Mouse (Mus musculus) frontal cortex, postnatal 36 days (tissue): ENCODE results near the gene Gm10203.
"Not testable (repeated sequence)": the region's sequence is repeated elsewhere in the genome, so short reads cannot be mapped to it uniquely, and the experiment has no call there.

Experiments used
- DNase-seq, 2 experiments: peaks; one replicate each; pipeline ENCODE4 v3.0.0; 2022; ENCODE audit warnings: low spot score in 2 of 2

Gm10203 gene

GRCm38 (mm10) chr6:149129870-149130269, at the start of gene Gm10203:
TSS of gene Gm10203 (plus strand) at chr6:149130170.
- not testable (repeated sequence) for DNase-seq

DNA sequence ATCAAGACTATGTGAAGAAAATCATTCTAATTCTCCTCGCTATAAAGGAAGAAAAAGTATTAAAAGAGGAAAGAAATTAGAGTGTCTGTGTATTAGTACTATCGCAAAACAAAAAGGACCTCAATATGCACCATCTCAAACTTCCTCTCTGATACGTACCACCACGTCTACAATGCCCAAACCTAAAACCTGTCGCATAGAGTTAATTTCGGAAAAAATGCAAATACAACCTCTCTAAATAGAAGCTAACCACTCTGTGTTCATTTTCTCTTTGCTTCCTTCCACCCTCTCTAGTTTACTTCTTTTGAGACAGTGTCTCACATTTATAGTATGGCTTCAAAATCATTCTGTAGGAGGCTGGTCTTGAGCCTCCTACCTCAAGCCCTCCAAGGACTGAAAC, 37.6 kb upstream of the Gm10203 start:
- DNase-seq: no peak

- no peak for DNase-seq
These were observed 36.5 kb upstream of the Gm10203 start for GRCm38 (mm10) chr6:149093465-149093864.

DNA sequence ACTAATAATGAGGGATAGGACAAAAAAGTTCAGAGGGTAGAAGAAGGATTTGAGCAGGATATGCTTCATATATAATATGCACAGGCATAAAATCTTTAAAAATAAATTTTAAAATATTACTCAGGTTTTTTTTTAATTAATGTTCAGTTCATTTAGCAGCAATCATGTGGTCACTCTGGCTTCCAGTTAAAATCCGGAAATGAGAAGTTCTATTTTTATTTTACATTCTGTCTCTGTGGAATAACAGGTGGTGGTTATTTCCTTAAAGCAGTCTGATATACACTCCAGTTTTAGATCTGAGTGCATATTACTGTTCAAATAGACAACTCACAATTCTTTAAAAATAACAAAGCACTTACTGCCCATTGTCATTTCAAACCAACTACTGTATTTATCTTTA, 35.4 kb upstream of the Gm10203 start:
- no peak for DNase-seq

- DNase-seq: no peak
These were observed 34.6 kb upstream of the Gm10203 start for GRCm38 (mm10) chr6:149095389-149095788.

GRCm38 (mm10) chr6:149096233-149096632, 33.7 kb upstream of the Gm10203 start:
- no peak for DNase-seq

DNA sequence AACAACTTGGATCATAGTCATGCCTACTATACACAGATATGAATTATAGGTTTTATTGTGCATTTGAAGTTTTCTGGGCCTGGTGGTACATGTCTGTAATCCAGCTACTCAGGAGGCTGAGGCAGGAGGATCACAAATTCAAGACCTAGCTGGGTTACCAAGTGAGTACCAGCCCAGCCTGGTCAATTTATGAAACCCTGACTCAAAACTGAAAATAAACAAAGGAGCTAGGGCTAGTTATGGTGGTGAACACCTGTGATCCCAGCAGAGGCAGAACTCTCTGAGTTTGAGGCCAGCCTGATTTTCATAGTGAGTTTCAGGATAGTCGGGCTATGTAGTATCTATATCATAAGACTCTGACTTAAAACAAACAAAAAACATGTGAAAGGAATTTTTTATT, 32.7 kb upstream of the Gm10203 start:
- DNase-seq: no peak

- no peak for DNase-seq
These were observed 31.0 kb upstream of the Gm10203 start for GRCm38 (mm10) chr6:149098993-149099392.

GRCm38 (mm10) chr6:149100174-149101075, 29.5 kb upstream of the Gm10203 start:
- peak; percentile 69 to 72 for DNase-seq

- peak; percentile 81 to 88 for DNase-seq
These were observed 28.7 kb upstream of the Gm10203 start, which contains the start of gene Dennd5b for GRCm38 (mm10) chr6:149101076-149101942. TSS of gene Dennd5b (minus strand) at chr6:149101680.

- DNase-seq: no peak
These were observed 28.1 kb upstream of the Gm10203 start for GRCm38 (mm10) chr6:149101943-149102243.

GRCm38 (mm10) chr6:149103451-149103850, 26.5 kb upstream of the Gm10203 start:
- DNase-seq: no peak

DNA sequence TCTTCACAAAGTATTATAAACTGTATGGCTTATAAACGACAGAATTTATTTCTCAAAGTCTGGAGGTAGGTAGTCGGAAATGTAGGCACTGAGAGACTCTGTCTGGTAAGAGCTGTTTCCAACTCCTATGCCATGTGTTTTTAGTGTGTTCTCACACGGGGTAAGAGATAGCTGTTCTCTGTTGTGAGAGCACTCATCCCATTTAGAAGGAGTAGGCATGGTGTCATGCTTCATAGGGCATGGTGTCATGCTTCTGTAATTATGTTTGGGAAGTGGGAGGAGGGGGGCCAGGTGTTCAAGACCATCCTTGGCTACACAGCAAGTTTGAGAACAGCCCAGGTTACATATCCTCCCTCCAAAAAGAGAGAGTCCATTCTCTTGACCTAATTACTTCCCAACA, 22.4 kb upstream of the Gm10203 start:
- DNase-seq: no peak

DNA sequence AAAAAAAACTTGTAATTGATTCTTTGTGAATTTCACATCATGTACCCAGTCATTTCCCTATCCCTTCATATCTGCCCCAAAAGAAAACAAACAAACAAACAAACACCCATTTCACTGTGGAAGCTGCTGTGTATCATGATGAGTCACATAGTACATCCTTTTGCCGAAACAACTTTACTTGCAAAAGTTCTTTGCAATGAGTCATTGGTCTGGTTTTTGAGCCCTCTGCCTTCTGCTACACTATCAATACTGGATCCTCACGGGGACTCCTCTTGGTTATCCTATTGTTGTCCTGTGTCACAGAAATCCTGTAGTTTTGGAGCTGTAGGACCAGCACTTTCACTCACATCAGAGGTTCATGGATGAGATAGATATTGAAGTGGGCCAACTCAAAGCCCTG, 21.1 kb upstream of the Gm10203 start:
- DNase-seq: no peak

- no peak for DNase-seq
These were observed 13.0 kb upstream of the Gm10203 start for GRCm38 (mm10) chr6:149116992-149117391.

GRCm38 (mm10) chr6:149118935-149119334, 11.0 kb upstream of the Gm10203 start:
- DNase-seq: no peak

GRCm38 (mm10) chr6:149119853-149120252, 10.1 kb upstream of the Gm10203 start:
- DNase-seq: peak; percentile 31 to 79

DNA sequence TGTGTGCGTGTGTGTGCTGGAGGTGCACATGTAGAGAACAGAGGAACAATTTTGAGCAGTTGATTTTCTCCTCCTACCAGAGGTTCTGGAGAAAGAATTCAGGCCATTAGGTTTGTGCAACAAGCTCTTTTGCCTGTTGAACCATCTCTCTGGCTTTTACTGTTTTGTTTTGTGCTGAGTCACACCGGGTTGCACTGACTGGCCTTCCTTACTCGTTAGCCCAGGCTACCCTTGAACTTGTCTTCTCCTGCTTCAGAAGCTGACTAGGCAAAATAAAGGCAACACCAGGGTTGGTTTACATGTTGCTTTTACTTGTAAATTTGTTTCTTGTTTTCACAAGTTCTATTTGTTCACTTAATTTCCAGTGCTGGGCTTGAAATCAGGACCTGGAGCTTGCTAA, 6.9 kb upstream of the Gm10203 start:
- no peak for DNase-seq

GRCm38 (mm10) chr6:149126675-149127074, 3.3 kb upstream of the Gm10203 start:
- peak in 1 of 2 experiments; percentile 16 for DNase-seq

- DNase-seq: no peak
These were observed 1.1 kb downstream of the Gm10203 start for GRCm38 (mm10) chr6:149131111-149131510.

DNA sequence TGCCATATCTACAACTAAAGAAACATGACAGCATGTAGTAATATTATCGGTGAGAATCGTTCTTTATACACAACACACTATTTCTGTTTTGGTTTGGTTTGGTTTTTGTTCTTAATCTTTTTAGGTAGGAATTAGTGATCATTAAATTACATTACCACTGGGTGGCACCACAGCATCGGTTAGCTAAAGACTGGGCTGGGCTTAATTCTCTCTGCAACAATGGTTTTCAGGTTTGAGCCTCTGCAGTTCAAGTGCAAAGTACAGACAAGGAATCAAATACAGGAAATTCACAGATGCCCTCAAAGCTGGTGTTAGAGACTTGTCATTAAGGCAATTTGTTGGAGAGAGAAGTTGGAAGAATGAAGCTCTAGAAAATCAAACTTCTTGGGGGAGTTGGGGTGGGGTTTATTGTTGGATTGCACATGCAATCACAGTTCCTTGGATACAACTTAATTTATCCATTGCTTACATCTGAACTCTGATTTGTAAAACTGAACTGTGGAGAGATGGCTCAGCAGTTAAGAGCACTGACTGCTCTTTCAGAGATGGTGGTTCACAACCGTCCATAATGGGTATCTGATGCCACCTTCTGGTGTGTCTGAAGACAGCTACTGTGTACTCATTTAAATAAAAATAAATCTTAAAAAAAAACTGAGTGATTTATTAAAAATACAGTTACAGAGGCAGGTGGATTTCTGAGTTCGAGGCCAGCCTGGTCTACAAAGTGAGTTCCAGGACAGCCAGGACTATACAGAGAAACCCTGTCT, 2.5 kb downstream of the Gm10203 start:
- no peak for DNase-seq
